Mouse (Mus musculus): ENCODE results near the gene D3Ertd254e.

D3Ertd254e gene

DNA sequence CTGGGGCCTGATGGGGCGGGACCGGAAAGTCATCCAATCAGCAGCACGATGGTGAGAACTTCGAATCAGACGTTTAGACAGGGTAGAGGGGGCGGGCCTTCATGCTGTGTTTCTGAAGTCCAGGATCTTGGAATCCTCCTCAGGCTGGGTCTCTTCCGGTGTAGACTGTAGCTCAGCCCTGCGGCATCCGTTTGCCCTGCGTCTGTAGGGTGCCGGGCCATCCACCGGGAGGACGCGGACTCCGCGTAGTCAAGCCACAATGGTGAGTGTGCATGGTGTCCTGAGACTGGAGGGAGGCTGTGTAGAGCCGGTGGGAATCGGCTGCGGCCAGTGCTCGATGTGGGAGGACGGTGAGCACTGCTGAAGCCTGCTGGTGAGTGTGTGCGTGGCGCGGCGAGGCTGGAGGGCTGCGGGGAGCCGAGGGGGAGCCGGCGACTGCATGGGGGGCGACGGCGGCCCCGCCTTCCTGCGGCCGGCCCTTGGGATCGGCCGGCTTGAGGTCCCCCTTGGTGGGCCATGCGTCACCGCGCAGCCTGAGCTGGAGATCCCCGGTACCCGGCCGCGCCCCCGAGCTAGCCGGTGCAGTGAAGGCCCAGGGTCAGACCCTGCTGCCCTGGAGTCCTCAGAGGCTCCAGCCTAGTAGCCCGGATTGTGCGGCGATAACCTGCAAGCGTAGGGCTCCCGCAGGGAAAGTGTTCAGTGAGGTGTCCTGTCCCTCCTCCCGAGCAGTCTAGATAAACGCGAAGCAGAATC lies at the start of gene D3Ertd254e:
Gene D3Ertd254e (plus strand): TSS at position 84 of the 753 bp plus-strand sequence.
- under 1% methylated on average over 53 of the region's 54 CpGs for WGBS

DNA sequence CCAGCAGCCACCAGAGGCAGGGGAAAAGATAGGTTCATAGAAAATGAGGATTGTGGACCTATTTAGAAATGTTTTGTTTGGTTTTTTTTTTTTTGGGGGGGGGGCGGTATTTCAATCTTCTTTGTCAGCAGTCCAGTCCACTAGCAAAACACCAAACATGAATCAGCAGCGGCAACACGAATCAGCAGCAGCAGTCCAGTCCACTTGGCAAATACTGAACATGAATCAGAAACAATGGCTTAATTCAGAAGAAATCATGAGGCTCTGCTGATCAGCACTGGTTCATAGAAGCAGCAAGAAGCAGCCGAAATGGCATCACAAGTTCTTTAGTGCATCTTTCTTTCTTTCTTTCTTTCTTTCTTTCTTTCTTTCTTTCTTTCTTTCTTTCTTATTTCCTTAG lies 34.7 kb upstream of the D3Ertd254e start:
- WGBS: 61% methylated on average over 4 of the region's 4 CpGs

DNA sequence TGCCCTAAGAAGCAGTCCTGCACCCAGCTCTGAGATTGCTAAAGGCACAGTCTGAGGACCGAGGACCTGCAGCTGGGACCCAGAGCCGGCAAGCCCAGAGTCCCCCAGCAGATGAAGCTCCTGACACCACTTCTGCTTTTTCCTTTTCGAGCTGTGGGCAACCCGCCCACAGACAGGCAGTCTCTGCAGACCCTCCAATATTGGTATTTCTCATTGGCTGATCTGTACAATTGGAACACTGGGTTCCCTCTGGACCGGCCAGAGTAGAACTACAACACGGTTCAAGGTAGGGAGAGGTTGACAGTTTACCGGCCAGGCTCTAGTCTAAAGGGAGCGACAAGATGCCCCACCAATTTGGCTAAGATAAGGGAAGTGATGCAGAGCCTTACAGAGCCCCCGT lies 24.6 kb upstream of the D3Ertd254e start:
- WGBS: 93% methylated on average over 9 of the region's 9 CpGs

DNA sequence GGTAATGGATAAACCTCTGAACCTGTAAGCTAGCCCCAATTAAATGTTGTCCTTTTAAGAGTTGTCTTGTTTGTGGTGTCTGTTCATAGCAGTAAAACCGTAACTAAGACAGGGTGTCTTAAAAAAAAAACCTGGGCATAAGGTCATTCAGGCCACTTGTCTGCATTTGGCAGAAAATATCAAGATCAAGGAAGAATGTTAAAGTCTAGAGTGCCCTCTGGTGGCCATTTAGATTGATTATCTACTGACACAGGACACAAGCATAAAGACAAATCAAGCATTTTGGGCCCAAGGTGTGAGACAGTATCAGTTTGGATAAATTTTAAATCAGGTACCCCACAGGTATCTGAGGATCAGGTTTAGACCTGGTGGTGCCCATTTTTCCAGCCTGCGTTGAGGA lies 13.3 kb upstream of the D3Ertd254e start:
- WGBS: 62% methylated on average over 2 of the region's 2 CpGs

DNA sequence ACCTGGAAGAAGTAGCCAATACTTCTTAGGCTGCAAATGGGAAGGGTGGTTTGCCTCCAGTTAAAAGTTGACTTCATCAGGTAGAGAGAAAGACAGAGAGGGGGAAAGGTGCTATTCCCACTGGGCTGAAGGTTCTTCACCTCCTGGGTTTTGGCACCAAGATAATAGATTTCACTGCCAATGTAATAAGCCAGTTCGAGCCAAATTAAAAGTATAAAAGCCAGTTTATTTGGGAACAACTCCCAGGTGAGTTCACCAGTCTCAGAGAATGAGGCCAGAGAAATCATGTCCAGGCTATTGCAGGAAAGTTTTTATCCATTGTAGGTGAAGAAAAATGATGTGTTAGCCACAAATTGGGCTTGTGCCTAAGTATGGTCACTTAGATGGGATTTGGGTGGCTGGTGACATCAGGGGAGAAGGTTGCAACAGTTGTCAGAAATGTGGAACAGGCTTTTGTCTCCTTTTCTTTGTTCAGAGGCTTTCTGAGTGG lies 12.6 kb upstream of the D3Ertd254e start:
- WGBS: 81% methylated on average over 1 of the region's 1 CpGs

DNA sequence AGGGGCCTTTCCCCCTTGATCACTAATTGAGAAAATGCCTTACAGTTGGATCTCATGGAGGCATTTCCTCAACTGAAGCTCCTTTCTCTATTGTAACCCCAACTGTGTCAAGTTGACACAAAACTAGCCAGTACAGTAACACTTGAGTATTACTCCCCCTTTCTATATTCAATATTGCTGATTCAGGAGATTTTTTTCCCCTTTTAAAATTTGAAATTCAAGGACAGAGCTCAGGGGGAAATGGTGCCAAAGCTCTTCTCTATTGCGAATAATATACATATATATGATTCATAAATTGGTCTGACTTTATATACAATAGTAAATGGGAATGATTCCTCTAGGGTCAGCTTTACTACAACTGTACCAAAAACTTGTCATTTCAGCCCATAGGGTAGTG lies 282 bp upstream of the D3Ertd254e start:
- 12% methylated on average over 1 of the region's 1 CpGs for WGBS

DNA sequence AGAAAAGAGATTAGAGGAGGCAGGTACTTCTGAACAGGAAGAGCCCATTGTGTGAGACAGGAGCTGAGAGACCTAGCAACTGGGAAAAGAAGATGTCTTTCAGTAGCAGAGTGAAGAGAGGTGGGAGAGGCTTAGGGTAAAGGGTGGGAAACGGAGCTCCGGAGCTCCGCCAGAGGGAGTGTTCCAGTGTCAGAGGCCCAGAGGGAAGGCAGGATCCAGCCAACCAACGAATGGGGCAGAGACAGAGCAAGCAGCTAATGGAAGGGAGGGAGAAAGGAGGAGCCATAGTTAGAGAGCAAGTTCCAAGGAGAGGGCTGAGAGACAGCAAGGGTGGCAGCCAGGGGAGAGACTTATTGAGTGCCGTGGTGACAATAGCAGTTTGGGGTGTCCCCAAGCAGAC lies 4.5 kb downstream of the D3Ertd254e start:
- WGBS: 36% methylated on average over 5 of the region's 5 CpGs

DNA sequence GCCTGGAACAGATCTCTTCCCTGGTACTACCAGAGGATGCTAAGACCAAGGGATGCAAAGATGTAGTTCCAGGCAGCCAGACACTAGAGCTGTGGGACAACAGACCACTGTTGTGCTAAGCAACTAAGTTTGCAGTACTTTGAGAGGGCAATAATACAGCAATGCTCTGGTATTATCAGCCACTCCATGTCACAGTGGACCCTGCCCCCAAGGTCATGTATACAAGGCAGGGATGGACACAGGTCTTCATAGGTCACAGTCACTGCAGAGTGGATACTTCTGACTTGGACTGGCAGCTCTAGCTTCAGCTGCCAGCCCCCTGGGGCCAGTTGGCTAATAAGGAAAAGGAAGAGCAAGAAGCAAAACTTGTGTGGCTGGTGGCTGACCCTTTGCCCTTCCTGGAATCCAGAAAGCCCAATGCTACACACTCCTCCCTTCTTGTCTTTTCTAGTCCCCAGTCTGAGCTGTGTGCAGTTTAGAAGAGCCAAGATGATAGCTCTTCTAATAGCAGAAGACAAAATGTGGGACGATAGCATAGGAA lies 19.9 kb downstream of the D3Ertd254e start:
- WGBS: 65% methylated on average over 1 of the region's 1 CpGs

DNA sequence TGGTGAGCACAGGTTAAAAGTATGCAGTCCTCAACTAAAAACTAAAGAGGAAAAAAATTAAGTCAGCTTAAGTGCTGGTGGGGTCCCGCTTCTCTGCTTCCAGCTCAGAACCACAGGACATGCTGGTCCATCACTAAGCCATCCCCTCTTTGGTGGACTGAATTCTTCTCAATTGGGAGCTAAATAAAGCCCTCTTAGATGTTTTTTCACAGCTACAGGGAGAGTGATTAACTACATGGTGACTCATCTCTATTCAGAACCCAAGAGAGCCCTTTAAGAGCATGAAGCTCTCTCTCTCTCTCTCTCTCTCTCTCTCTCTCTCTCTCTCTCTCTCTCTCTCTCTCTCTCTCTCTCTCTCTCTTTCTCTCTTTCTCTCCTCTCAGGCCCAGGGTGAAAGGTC lies 20.5 kb downstream of the D3Ertd254e start:
- 86% methylated on average over 1 of the region's 1 CpGs for WGBS

DNA sequence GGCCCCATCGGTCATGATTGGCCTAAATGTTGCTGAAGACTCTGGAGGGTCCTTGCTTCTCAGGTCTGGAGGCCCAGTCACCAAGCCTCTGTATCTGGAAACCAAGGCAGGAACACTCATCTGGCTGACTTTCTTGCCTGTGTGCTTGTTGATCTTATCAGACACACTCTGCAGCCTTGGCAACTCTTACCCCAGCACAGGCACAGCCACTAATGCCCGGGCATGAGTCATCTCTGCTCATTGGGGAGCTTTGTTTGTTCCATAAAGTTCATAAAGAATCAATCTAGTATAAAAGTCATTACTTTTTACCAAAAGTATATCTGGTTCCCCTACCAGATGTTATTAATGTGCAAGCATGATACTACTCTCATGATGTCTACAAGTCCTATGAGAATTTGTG lies 22.9 kb downstream of the D3Ertd254e start:
- 83% methylated on average over 2 of the region's 2 CpGs for WGBS

DNA sequence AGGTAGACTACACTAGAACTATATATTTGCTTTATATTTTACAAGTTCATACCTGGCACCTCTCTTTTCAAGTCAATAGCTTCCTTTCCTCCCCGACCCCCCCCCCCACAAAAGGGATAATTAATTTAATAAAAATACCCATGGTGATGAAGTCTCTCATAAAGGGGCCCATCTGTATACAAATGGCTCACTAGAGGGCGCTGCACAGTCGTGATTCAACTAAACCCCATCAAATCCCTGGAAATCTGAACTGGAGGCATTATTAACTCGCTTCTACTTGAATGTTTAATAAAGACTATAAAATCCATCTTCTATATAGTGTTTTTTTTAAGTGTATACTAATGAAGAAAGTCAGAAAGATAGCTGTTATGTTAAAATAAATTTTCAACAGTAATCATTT lies 30.7 kb downstream of the D3Ertd254e start:
- 3% methylated on average over 4 of the region's 4 CpGs for WGBS

DNA sequence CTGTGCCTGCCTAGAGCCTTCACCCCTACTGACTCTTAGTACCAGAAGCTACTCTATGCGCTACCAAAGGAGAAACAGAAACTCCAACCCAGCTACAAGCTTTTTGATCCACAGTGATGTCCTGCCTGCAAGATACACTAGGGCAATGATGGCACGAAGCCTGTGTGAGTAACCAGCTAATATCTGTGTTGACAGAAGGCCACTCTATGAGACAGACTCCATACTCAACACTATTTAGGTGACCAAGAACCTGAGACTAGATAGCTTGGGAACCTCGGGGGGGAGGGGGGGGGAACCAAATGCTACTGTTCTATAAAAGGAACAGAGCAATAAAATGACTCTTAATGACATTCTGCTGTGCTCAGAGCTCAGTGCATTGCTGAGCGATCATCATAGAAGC lies 35.7 kb downstream of the D3Ertd254e start:
- WGBS: 74% methylated on average over 4 of the region's 4 CpGs

DNA sequence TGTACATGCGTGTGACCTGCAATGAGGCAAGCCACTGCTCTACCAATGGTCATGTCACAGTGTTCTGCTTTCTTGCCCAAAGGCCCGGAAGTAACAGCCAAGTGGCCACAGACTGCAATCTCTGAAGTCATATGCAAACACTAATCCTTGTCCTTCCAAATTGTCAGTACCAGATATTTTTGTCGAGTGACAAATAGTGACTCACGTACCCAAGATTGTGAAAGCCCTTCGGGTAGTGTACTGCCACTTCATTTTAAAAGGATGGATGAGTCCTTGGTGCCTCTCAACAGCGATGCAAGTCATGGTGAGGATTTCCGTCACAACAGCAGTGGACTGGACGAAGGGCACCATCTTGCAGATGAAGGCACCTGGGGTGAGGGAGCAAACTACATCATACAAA lies 38.4 kb downstream of the D3Ertd254e start:
- 81% methylated on average over 8 of the region's 8 CpGs for WGBS

DNA sequence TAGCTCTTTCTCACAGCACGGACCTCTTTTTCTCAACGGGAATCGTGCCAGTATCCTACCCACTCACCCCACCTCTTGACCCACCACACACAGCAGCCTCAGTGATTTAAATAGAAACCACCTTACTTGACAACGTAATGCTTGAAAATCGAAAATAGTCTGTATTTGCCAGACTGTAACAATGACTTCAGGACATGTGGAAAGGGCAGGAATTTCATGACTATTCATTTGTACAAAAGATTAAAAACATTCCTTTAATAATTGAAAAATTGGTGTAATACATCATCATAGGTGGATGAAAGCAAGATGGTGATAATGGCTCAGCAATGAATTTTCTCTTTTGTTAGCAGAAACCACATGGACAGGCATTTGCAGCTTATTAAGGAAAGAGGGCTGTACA lies 50.3 kb downstream of the D3Ertd254e start:
- 51% methylated on average over 5 of the region's 5 CpGs for WGBS

DNA sequence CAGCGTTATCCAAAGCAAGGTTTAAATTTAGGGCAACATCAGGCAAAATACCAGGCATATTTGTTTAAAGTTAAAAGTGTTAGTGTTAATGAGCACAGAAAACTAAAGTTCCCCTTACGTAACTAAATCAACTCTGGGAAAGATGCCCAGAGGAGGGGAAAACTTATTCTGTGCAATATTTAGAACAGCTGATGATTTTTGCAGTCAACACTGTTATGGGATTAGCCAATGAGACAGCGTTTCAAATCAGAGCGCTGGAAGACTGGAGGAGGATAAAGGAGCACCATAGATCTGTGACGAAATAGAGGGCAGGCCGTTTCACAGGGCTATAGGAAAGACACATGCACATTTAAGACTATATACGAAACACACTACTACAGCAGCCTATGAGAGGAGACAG lies 52.1 kb downstream of the D3Ertd254e start:
- 35% methylated on average over 7 of the region's 7 CpGs for WGBS

DNA sequence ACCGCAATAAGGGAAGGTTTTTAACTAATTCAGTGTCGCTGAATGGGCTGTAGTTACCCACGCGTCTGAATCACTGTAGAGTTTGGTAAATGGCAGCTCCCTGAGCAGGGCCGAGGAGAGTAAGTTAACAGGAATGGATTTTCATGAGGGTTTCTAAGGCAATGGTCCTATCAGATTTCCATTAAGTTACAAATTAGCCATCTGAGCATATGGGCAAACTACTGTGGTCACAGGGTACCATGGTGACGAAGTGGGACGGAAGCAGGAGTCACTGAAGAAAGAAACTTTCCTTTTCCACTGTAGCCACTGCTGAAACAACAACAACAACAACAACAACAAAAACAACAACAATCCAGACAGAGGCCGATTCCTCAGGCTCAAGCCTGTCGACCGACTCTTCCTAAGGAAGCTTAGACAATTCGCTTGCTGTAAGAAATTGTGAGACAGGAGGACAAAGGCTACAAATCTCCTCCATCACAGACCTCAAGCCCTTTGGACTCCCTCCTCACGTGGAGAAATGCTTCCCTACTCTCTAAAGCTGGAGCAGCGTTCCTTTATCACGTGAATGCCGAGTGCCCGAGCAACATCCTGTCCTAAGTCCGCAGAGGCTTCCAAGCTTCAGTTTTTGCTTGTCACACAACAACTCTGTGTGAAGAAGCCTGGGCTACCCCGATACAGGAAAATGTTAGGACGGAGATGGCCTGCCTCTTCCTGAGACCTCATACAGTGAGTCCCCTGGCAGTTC lies 56.9 kb downstream of the D3Ertd254e start:
- WGBS: 72% methylated on average over 19 of the region's 19 CpGs

DNA sequence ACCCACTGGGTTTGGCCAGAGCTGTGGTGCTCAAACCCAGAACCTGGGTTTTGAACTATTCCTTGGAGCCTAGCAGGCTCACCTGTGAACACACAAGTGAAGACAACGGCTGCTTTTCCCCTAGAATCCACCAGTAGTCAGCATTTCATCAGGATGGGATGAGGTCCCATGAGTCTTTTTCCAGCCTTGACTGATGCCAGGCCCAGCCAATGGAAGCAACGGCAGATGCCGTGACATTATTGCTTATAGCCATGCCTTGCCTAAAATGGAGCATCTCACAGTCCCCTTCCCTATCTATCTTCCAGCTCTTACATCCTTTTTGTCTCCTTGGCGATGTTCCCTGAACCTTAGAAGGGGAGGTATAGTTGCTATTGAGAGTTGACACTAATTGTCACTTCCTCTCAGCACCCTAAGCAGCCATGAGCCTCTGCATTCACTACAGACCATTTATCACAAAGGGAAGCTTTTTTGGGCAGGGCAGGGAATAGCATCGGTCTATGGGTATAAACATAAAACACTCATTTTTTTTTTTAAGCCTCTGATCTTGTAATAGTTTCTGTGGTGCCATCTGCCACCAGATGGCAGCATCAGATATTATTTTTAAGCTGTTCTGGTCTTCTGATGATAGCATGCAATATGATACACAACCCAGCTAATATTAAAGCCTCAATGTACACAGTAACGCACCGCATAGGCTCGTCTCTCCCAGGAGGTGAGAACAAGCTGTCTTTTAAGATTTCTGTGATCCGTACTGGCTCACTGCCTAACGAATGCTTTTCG lies 59.1 kb downstream of the D3Ertd254e start:
- 28% methylated on average over 11 of the region's 11 CpGs for WGBS

DNA sequence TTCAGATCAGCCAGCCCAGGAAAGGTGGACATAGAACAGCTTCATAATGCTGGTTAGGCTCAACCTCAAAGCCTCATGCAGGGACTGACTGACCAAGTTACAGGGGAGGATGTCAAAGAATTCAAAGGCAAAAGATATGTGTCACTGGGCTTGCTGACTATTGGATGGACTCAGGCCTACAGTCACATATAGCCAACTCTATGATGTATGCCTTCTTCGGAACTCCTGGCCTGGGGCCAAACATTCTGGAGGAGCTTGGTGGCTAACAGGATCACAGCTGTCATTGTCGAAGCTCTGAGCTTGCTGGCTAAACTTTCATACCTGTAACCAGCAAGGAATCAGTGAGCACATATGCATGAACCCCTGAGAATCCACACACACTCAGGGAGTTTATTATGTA lies 60.1 kb downstream of the D3Ertd254e start:
- 22% methylated on average over 2 of the region's 2 CpGs for WGBS

DNA sequence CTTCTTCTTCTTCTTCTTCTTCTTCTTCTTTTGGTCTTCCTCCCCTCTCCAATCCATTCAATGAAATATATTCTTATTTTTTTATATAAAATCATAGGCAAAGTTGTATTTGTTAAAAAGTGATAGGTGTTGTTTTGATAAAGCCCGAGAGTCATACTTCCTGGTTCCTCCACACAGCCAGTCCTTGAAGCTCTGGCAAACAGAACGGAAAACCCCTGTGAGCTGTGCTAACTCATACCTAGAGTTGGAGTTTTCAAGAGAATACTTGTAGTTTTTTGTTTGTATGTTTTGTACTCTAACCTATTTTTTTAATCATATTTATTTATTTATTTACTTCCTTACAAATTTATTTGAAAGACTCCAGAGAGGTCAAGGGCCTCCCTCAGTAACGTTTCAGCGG lies 61.9 kb downstream of the D3Ertd254e start:
- 79% methylated on average over 4 of the region's 4 CpGs for WGBS
